Mouse (Mus musculus) effector memory CD4-positive, alpha-beta T cell, adult 5 months (primary cell): Measurements from ENCODE around the gene Stat3. TPM values are rescaled to one million over a fixed set of nuclear protein-coding genes. Genes with fewer than 3 reads are reported as not detected.

Experiments used
- polyA plus RNA-seq: library from polyadenylated mRNA; unstranded; fragments of 100-300 nt; shearing (Covaris generic); gene quantifications from one replicate; pipeline ENCODE4 v1.2.1, GENCODE M21; 2017

Stat3 gene
- polyA plus RNA-seq, result 338 TPM

DNA sequence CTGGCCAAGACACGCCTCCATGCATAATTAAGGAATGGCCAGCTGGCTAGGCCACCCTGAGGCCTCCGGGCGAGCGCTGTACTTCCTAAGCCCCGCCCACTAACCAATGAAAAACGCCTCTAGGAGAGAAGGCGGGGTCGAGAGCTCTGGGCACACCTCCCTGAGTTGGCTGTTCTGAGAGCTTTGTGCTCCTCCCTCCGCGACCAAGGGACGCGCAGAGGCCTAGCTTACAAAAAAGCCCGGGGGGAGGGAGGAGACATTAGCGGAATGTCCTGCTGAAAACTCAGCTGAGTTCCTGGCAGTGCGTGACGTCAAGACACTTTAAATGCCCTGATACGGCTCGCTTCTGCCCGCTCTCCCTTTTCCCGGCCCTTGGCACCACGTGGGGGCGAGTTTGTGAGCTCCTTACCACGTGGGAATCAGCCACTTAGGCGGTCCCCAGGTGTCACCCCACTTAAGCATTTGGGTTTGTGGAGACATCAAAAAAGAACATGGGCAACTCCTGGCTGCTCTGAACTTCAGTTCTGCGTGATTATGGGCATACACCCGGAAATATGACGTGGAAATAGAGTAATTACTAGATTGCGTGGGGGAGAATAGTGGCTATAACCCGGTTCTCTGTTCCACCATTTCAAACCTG lies at the start of gene Stat3:
Gene Stat3, minus strand, starts transcription at position 29 of the 640 bp plus-strand sequence.

DNA sequence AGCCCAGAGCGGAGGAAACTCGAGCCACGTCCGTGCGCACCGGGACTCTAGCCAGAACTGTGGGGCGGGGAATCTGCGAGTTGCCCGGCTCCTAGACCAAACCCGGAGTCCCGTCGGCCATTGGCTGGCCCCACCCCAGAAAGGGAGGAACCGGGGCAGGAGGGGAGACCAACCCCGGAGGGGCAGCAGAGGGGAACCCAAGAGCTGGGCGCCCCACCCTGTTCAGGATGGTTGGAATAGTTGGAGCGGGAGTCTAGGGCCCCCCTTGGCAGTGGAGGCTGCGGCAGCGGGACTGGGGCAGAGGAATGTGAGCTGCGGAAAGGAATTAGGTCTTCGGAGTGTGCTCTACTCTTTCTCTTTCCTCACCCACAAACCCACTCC lies 31.2 kb upstream of the Stat3 start, which contains the start of gene Cavin1:
Gene Cavin1, minus strand, starts transcription at position 331 of the 381 bp plus-strand sequence.

DNA sequence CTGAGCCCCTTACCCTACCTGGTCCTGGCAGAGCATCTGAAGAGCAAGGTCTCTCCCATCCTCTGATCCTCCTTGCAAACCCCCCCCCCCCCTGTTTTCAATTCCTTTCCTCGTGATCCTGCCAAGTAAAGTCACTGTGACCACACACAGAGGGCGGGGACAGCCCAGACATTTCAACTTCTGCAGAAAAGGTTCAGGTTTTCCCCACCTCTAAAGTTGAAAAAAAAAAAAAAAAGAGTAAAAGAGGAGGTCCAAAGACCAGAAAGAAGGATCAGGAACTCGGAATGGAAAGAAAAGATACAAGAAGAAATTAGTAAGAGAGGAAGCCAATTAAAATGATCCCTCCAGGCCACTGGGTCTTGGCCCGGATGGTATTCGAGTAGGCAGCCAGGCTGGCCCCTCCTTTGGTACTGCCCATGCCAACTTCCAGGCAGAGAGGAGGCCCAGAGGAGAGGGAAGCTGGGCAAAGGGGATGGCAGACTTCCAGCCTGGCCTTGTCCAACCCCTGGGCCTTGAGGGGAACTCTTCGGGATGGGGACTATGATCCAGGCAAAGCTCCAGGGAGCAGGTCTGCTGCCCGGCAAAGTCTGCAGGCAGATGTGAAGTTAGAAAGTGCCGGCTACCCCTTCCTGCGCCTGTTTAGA lies 80.3 kb downstream of the Stat3 start, which contains the start of gene Stat5a:
Gene Stat5a, plus strand, starts transcription at position 417 of the 644 bp plus-strand sequence.

DNA sequence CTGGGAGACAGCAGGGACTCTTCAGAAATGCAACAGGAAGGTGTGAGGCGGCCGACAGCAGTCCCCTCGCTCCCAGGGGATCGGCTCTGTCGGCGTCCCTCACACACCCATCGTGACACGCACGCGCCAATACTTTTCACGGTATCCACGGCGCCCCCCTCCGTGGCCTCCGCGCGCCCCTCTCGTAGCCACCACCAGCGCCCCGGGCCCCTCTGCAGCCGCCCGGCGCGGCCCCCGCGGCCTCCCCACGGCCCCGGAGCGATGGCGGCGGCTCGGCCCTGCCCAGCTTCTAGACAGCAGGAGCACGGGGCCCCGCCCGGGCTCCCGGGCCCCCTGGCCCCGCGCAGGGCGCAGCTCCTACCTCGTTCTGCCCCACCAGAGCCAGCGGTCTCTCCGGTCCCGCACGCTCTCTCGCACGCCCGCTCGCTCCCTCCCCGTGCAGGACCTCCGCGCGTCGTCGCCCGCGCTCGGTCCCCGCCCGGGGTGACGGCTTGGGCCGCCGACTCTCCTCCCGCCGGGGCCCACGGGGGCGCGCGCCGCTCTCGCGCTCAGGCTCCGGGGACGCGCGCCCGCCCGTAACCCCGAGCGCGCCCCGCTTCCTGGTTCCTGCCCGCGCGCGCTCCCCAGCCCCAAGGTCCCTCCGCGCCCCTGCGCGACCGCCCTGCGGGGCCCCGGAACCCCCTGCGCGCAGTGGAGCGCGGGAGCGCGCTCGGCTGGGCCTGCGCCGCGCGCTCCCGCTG lies 89.1 kb downstream of the Stat3 start, which contains the start of gene Stat5b:
Gene Stat5b, minus strand, starts transcription at position 687 of the 740 bp plus-strand sequence.

Other genes starting within 250 kb of the Stat3 start
- not detected for gene Zfp385c, start 247.1 kb downstream of the Stat3 start, polyA plus RNA-seq
- 13.8 TPM for gene Dhx58, start 235.3 kb downstream of the Stat3 start, polyA plus RNA-seq
- 40.1 TPM for gene Kat2a, start 227.1 kb downstream of the Stat3 start, polyA plus RNA-seq
- gene Hspb9, start 225.7 kb downstream of the Stat3 start, polyA plus RNA-seq, result not detected
- gene Rab5c, start 201.3 kb downstream of the Stat3 start, polyA plus RNA-seq, result 39.9 TPM
- gene Kcnh4, start 179.6 kb downstream of the Stat3 start, polyA plus RNA-seq, result not detected
- gene Hcrt, start 176.6 kb downstream of the Stat3 start, polyA plus RNA-seq, result not detected
- 2.7 TPM for gene Ghdc, start 168.6 kb downstream of the Stat3 start, polyA plus RNA-seq
- 293 TPM for gene Stat5b, start 88.8 kb downstream of the Stat3 start, polyA plus RNA-seq
- gene Stat5a, start 80.2 kb downstream of the Stat3 start, polyA plus RNA-seq, result 161 TPM
- not detected for gene Cavin1, start 31.3 kb upstream of the Stat3 start, polyA plus RNA-seq
- 1.00 TPM for gene Atp6v0a1, start 69.9 kb upstream of the Stat3 start, polyA plus RNA-seq
- gene Naglu, start 130.5 kb upstream of the Stat3 start, polyA plus RNA-seq, result 7.1 TPM
- not detected for gene Hsd17b1, start 138.9 kb upstream of the Stat3 start, polyA plus RNA-seq
- gene Coasy, start 143.0 kb upstream of the Stat3 start, polyA plus RNA-seq, result 7.8 TPM
- 56.1 TPM for gene Mlx, start 147.7 kb upstream of the Stat3 start, polyA plus RNA-seq
- gene Psmc3ip, start 155.9 kb upstream of the Stat3 start, polyA plus RNA-seq, result 4.1 TPM
- 58.4 TPM for gene Retreg3, start 180.4 kb upstream of the Stat3 start, polyA plus RNA-seq
- gene Tubg1, start 180.4 kb upstream of the Stat3 start, polyA plus RNA-seq, result 12.5 TPM
- gene Tubg2, start 216.4 kb upstream of the Stat3 start, polyA plus RNA-seq, result 1.1 TPM
- 0.21 TPM for gene Cntnap1, start 231.0 kb upstream of the Stat3 start, polyA plus RNA-seq
- gene Plekhh3, start 231.8 kb upstream of the Stat3 start, polyA plus RNA-seq, result 0.15 TPM
- 0.94 TPM for gene Ccr10, start 235.9 kb upstream of the Stat3 start, polyA plus RNA-seq